Comparison of ENCODE assay signal across 23 mouse cellular contexts in the genomic region with DNA sequence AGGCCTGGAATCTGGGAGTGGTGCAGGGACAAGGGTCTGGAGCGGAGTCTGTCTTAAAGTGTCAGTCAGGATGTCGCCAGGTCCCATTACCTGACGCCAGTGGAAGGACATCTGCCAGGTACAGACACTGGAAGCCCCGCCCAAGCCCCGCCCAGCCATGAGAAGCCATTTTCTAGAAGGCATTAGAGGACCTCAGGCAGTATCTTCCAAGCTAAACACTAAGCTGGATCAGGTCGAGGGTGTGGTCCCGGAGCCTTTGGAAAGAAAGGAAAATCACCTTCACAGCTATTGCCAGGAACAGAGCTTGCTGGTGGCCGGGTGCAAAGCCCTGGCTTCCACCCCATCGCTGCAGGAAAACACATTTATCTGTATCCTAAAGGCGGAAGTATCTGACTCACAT. TPM values are rescaled to one million over a fixed set of nuclear protein-coding genes. Genes with fewer than 3 reads are reported as not detected.
"Had no signal": no experiment of that assay in that cellular context is flagged by ENCODE, and none has a peak within 500 bp of the region (broad histone marks: within the 10 kb centered on the region; RNA-seq: fewer than 3 reads in every experiment).

No protein-coding gene starts in this region.

- H3K4me3 ChIP-seq: midbrain, embryonic 10.5 days; midbrain, embryonic 12.5 days; myocyte; neural tube, embryonic 13.5 days; neural tube, embryonic 15.5 days had no signal

- H3K27me3 ChIP-seq: neural tube, embryonic 13.5 days; neural tube, embryonic 15.5 days had no signal

- H3K4me1 ChIP-seq: midbrain, embryonic 12.5 days; neural tube, embryonic 13.5 days; neural tube, embryonic 15.5 days had no signal

- H3K4me2 ChIP-seq: lung, embryonic 14.5 days; midbrain, embryonic 12.5 days; neural tube, embryonic 13.5 days; neural tube, embryonic 15.5 days had no signal

- DNase-seq: lung, adult 18-20 months; lung, embryonic 14.5 days; lung, postnatal 10 days; lung, postnatal 4 days; midbrain, embryonic 14.5 days; retina, postnatal 1 day; right cerebral cortex, adult 18-20 months; right cerebral cortex, postnatal 25 days; right cerebral cortex, postnatal 4 days; thymus, adult 2 months; thymus, postnatal 25 days; thymus, postnatal 4 days had no signal

- H3K9me3 ChIP-seq: midbrain, embryonic 10.5 days; midbrain, embryonic 12.5 days; neural tube, embryonic 13.5 days; neural tube, embryonic 15.5 days had no signal

- H3K27ac ChIP-seq: liver, embryonic 14.5 days; midbrain, embryonic 12.5 days; neural tube, embryonic 13.5 days; neural tube, embryonic 15.5 days had no signal

- H3K9ac ChIP-seq: liver, embryonic 14.5 days; lung, embryonic 14.5 days; midbrain, embryonic 12.5 days; neural tube, embryonic 13.5 days; neural tube, embryonic 15.5 days had no signal

- H3K36me3 ChIP-seq: midbrain, embryonic 10.5 days; midbrain, embryonic 12.5 days; neural tube, embryonic 13.5 days; neural tube, embryonic 15.5 days had no signal

- ATAC-seq: midbrain, embryonic 16.5 days had no signal

RNA-seq across cellular contexts. Expression of gene Sall4, which starts 52.9 kb away (rescaled TPM):
- total RNA-seq: megakaryocyte, adult 5-6 weeks; megakaryocyte-erythroid progenitor cell, adult 5-6 weeks had no signal
- polyA plus RNA-seq: lung, embryonic 16.5 days; myocyte; spleen, adult 2 months had no signal
